Mouse (Mus musculus): Measurements from ENCODE around the gene Sf3a2. TPM values are rescaled to one million over a fixed set of nuclear protein-coding genes. Genes with fewer than 3 reads are reported as not detected.

The Sf3a2 gene
- total RNA-seq, 4 experiments from 2014 or later, result 26.0 to 33.2 (median 29.9) TPM

DNA sequence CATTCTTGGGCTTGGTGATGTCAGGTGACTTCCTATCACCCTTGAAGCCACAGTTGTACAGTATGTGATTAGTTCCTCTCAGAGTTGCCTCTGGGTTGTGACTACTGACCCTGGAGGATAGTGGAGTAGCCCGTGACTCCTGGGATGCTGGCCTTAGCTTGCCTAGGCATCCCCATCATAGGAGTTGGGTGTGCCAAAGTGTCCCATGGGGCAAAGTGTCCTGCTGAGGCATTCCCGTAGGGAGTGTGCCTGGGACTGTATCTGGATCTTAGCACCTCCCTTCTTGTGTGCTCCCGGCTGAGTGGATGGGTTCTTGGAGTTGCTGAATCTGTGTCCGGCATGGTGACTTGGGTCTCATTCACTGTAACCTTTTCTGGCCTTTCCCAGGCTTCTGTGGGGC lies 23.0 kb upstream of the Sf3a2 start:
- no peak for DNase-seq (ENCODE audit: low spot score in 2 of 2)

DNA sequence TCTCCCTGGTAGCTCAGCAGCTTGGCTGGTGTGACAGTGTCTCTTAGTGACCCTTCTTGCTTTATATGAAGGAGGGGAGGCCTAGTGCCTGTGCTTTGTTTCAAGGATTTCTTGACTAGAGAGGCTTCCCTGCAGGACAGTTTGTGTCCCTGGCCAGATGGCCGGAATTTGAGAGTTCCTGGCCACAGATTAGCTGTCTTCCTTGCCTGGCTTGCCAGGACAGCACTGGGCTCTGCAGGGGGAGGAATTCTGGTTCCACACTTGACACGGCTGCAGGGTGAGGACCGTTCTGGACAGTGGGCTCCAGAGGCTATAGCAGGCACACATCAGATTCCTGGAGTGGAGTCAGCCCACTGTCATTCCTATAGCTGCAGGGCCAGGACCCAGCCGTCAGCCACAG lies 22.3 kb upstream of the Sf3a2 start:
- DNase-seq (ENCODE audit: low spot score in 2 of 2), result no peak

DNA sequence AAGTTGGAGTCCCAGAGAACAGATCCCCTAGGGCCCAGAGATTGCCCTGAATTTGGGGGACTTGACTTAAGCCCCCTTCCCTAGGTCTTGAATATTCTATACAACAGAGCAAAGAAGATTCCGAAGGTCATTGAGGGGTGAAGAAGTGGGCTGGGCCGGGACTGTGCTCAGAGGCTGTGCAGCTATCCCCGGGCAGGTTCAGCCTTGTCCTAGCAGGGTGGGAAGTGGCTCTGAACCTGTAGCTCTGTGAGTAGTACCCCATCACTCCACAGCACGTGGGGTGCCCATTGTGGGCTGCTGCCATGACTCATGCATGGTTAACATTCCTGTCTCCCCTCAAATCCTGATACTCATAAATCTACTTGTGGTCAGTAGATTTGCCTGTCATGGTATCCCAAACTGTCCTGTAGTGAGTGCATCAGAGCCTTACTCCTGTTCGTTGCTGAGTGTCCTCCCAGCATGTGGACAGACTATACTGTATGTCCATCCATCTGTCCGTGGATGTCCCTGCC lies 21.6 kb upstream of the Sf3a2 start:
- DNase-seq (ENCODE audit: low spot score in 2 of 2), result no peak

DNA sequence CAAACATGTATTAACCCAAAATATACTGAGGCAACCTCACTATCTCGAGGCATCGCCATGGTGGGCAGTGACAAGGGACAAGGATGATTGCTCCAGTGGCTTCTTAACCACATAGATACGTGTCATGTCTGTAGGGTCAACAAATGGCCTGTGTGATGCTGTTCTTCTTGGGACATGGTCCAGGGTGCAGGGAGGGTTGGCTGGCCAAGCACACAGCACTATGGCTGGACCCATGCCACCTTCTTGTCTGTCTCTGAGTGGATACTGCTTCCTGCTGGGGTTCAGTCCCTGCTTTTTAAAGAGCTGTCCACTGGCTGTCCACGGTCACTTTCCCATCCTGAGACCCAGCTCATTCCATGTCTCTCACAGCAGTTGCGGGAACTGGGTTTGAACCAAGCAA lies 20.9 kb upstream of the Sf3a2 start:
- DNase-seq (ENCODE audit: low spot score in 2 of 2), result no peak

- no peak for DNase-seq (ENCODE audit: low spot score in 2 of 2)
These were observed 18.4 kb upstream of the Sf3a2 start for GRCm38 (mm10) chr10:80779565-80779964.

DNA sequence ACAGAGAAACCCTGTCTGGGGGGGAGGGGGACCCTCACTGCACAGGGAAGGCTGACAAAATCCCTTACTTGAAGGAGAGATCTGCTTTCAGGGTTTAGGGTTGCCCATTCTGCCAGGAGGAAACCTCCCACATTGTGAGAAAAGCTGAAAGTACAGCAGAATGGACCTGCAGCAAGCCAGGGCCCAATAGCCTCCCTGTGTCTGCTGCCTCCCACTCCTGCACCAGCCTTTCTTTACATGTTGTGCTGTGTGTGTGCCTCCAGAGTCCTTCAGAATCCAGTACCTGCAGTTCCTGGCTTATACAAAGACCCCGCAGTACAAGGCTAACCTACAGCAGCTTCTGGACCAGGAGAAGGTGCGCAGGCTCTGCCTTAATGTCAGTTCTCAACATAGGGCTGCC lies 13.7 kb upstream of the Sf3a2 start:
- no peak for DNase-seq (ENCODE audit: low spot score in 2 of 2)

- no peak for DNase-seq (ENCODE audit: low spot score in 2 of 2)
These were observed 13.1 kb upstream of the Sf3a2 start for GRCm38 (mm10) chr10:80784871-80785270.

DNA sequence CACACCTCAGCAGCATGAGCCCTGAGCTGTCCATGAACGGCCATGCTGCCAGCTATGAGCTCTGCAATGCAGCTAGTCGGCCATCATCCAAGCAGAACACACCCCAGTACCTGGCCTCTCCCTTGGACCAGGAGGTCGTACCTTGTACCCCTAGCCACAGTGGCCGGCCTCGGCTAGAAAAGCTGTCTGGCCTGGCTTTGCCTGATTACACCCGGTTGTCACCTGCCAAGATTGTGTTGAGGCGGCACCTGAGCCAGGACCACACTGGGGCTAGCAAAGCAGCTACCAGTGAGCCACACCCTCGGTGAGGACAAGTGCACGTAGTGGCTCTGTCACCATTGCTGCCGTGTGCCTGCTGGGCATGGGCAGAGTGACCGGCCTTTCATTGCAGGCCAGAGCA lies 12.0 kb upstream of the Sf3a2 start:
- no peak for DNase-seq (ENCODE audit: low spot score in 2 of 2)

- DNase-seq (ENCODE audit: low spot score in 2 of 2), result no peak
These were observed 10.5 kb upstream of the Sf3a2 start for GRCm38 (mm10) chr10:80787517-80787916.

- DNase-seq (ENCODE audit: low spot score in 2 of 2), result no peak
These were observed 7.1 kb upstream of the Sf3a2 start for GRCm38 (mm10) chr10:80790761-80791404.

- DNase-seq (ENCODE audit: low spot score in 2 of 2), result no peak
These were observed 6.4 kb upstream of the Sf3a2 start for GRCm38 (mm10) chr10:80791476-80792174.

DNA sequence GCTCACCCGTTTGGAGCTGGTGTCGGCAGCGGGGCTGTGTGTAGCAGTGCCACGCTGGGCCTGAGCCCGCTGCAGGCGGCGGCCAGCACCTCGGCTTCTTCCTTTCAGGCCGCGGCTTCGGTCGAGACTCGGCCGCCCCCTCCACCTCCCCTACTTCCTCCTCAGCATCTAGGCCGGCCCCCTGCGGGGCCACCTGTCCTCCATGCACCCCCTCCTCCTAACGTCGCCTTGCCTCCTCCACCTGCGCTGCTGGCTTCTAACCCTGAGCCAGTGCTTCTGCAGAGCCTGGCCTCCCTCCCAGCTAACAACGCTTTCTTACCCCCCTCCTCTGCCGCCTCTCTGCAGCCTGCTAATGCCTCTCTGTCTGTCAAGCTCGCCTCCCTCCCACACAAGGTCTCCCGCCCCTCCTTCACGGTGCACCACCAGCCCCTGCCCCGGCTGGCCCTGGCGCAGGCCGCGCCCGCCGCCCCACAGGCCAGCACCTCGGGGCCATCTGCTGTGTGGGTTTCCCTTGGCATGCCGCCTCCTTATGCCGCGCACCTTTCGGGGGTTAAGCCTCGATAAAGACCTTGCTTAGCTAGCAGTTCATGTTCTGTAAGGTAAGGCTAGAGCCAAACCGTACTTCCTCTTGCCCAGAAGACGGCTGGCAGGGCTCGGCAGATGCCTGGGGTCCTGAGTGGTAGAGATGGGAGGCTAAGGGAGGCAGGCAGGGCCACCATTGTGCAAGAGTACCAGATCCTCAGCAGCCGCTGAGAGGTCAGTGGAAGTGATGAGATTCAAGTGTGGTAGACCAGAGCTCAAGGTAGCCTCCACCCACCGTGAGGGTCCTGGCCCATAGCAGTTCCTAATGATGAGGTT lies 5.6 kb upstream of the Sf3a2 start:
- DNase-seq (ENCODE audit: low spot score in 2 of 2), result no peak

DNA sequence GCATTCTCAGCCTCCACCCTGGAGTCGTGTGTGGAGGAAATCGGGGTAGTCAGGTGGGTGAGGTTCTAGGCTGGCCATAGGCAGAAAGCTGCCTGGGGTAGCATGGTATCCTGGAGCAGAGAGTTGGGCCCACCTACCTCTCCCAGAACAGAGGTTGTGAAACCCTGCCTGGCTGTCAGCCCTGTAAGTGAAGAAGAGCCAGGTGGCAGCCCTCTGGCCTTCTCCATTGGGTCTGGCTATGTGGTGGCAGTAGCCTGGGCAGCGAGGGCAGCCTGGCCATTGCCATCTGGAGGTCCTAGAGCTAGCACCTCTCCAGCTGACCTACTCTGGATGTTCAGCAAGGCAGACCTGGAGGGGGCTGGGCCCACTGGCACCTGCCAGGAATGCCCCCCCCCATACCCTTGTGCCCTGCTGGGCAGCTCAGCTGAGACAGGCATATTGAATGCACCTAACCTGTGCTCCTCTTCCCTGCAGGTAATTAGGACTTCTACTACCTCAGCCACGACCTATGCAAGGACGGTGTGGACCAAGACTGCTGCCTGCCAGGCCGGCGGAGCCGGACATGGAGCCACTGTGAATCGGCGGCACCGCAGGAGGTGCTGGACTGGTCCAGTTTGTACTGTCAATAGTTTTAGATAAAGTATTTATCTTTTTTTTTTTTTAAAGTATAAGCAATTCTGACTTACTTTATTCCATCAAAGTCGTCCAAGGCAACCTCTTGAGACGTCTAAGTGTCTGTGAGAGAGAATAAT lies 4.8 kb upstream of the Sf3a2 start:
- no peak for DNase-seq (ENCODE audit: low spot score in 2 of 2)

DNA sequence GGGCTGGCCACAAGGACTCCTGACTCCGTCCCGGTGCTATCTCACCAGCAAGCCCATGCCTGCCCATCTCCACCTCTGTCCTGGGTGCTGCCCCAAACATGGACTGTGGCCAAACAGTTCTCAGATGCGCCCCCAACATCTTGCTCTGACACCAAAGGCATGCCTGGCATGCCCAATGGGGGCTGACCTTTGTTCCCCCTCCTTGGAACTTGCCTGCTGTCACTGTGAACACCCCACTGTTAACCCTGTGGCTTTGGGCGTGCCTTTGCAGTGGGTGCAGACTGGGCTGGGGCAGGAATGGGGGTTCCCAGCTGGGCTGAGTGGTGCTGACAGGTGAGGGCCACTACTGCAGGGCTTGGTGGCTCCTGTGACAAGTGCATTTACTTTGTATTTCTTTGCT lies 4.2 kb upstream of the Sf3a2 start:
- DNase-seq (ENCODE audit: low spot score in 2 of 2), result no peak

DNA sequence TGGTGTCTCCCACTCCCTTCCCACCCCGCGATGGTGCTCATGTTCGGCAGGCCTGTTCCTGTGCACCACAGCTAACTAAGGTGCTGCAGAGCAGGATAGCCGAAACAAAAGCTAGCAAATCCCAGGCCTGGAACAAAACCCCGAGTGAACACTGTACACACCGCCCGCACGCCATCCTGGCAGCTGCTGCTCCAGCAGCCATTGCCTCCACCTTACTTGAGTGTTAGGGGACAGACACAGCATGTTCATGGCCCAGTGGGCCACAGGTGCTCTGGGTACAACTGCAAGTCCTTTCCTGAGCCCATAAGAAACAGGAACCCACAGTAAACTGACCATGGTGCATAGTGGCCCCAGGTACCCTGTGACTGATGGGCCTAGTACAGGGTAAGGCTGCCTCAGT lies 3.2 kb upstream of the Sf3a2 start:
- no peak for DNase-seq (ENCODE audit: low spot score in 2 of 2)

- DNase-seq (ENCODE audit: low spot score in 2 of 2), result no peak
These were observed 1.6 kb upstream of the Sf3a2 start for GRCm38 (mm10) chr10:80796307-80796848.

DNA sequence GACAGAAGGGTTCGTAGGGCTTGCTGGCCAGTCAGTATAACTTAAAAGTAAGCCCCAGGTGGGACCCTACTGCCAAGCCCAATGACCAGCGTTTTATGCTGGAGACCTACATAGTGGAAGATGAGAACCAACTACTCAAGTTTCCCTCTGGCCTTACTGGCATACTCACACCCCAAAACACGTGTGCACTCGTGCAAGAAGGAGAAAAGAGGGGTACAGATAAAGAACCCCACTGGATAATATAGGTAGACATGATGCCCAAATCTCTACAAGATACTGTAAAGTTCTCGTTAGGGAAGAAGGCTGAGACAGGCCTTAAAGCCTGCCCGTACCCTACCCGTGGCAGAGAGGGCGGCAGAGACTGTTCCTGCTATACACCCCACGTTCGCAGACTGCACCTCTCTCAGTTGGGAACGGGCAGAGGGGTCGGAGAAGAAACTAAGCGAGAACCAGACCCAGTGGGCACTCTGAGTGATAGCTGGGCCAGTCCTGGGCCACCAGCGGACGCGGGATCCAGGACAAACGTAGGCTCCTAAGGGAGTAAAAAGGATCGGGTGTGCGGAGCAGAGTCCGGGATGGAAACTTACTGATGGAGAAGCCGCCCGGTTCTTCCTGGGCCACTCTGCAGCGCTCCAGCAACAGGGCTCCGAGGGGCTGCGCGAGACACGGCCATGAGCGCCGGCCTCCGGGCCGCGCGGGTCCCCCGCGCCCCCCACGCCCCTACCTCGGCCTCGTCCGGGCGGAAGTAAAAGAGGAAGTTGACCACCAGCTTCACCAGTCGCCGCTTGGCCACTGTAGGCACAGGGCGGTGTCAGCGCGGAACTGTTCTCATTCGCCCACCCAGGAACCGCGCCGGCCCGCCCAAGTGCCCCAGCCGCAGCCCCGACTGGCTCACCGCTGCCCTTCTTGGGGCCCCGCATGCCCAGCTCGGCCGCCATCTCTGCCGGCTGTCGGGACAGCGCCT lies 530 bp upstream of the Sf3a2 start:
- no peak for DNase-seq (ENCODE audit: low spot score in 2 of 2)

- no peak for DNase-seq (ENCODE audit: low spot score in 2 of 2)
These were observed 1.1 kb downstream of the Sf3a2 start for GRCm38 (mm10) chr10:80799070-80799566.

GRCm38 (mm10) chr10:80802204-80802912 lies 4.4 kb downstream of the Sf3a2 start:
- DNase-seq (ENCODE audit: low spot score in 2 of 2), result no peak

All from gastrocnemius, adult 8-10 months (tissue).